Mouse (Mus musculus) spleen, adult 2 months (tissue): ENCODE measurements around the gene Eps8l2. TPM values are rescaled to one million over a fixed set of nuclear protein-coding genes. Genes with fewer than 3 reads are reported as not detected.

ENCODE experiments used
- DNase-seq, 2 experiments: peaks; one replicate each; pipeline versions ENCODE4 v3.0.0 to v3.0.0-alpha.2; 2012 to 2021; ENCODE audit warnings: low spot score in 2 of 2, low read depth in 1 of 2
- H3K27ac ChIP-seq: fragments of 200-500 bp; 2 replicates; pipeline ENCODE4 v1.5.1; 2012; ENCODE audit warnings: low read length, inconsistent platforms; ENCODE audit not compliant: insufficient read depth
- H3K27me3 ChIP-seq: fragments of 200-500 bp; 2 replicates; pipeline ENCODE4 v1.6.1; 2012; ENCODE audit warnings: mild to moderate bottlenecking, moderate library complexity, low read length, inconsistent platforms; ENCODE audit not compliant: control insufficient read depth, insufficient read depth
- H3K36me3 ChIP-seq: fragments of 200-500 bp; 2 replicates; pipeline ENCODE4 v1.6.1; 2012; ENCODE audit warnings: mild to moderate bottlenecking, low read length, inconsistent platforms; ENCODE audit not compliant: control insufficient read depth, insufficient read depth
- H3K4me1 ChIP-seq: fragments of 200-500 bp; 2 replicates; pipeline ENCODE4 v1.6.1; 2011; ENCODE audit warnings: inconsistent platforms; ENCODE audit not compliant: control insufficient read depth, insufficient read depth, insufficient read length
- H3K4me3 ChIP-seq: fragments of 200-500 bp; 2 replicates; pipeline ENCODE4 v1.5.1; 2011; ENCODE audit warnings: mild to moderate bottlenecking, inconsistent platforms; ENCODE audit not compliant: insufficient read depth, insufficient read length; ENCODE audit errors: extremely low read depth
- CTCF ChIP-seq: fragments of 200-500 bp; IDR thresholded peaks from 2 replicates; pipeline ENCODE4 v1.5.1; 2011; ENCODE audit warnings: mild to moderate bottlenecking, inconsistent platforms; ENCODE audit not compliant: insufficient read depth, insufficient read length, insufficient replicate concordance; ENCODE audit errors: extremely low read depth
- POLR2A ChIP-seq: fragments of 200-500 bp; IDR thresholded peaks from 2 replicates; pipeline ENCODE4 v1.6.1; 2011; ENCODE audit warnings: low read depth, low read length, inconsistent platforms
- WGBS: fragments of 180-500 bp; shearing (Covaris S2); methylation state at CpG from one replicate; pipeline ENCODE4 v1.1.7; 2018; 5-methylcytosine and 5-hydroxymethylcytosine counted together
- polyA plus RNA-seq: library from polyadenylated mRNA; depleted of rRNA; stranded (reverse); fragments of >200 nt; gene quantifications from 2 replicates; pipeline ENCODE4 v1.2.3, GENCODE M21; 2012; rRNA removed

Gene Eps8l2
- polyA plus RNA-seq, 1 experiment = 2.5 TPM

GRCm38 (mm10) chr7:141408833-141409232 lies 70.2 kb downstream of the Eps8l2 start:
- peak; percentile 96 for TF ChIP-seq CTCF
- TF ChIP-seq POLR2A = no peak
- DNase-seq = peak; percentile 44 to 81
- Histone ChIP-seq H3K36me3 (peaks cover 7% of the 10 kb centered on the region), H3K27ac (no peak overlapping the region), H3K4me3 (no peak overlapping the region), H3K27me3 (no peaks in the 10 kb centered on the region), H3K4me1 (peaks cover 4% of the 10 kb centered on the region; the same call in 1 of the 2 replicates)
- 17% methylated on average over 11 of the region's 11 CpGs for WGBS

DNA sequence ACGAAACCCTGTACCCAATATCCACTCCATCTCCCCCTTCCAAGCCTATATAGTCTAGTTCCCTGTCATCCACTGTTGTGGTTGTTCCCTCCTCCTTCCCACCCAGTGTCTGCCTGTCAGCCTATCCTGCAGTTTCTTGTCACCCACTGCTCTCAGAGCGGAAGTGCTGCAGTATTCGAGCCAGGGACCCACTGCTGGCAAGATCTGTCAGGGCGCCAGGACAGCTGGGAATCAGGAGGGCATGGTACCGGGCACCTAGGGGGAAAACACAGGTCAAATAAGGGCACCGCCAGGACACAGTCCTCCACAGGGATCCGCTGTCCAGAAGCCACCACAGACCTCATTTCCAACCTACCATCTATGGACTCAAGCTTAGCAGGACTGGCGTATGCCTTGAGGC lies 72.0 kb downstream of the Eps8l2 start:
- H3K36me3 ChIP-seq = peaks cover 7% of the 10 kb centered on the region
- H3K4me3 ChIP-seq = no peak overlapping the region
- H3K27me3 ChIP-seq = no peaks in the 10 kb centered on the region
- DNase-seq = no peak
- TF ChIP-seq CTCF (no peak), POLR2A (no peak)
- 89% methylated on average over 8 of the region's 8 CpGs for WGBS
- no peak overlapping the region for H3K27ac ChIP-seq
- H3K4me1 ChIP-seq = peaks cover 10% of the 10 kb centered on the region; the same call in 1 of the 2 replicates

DNA sequence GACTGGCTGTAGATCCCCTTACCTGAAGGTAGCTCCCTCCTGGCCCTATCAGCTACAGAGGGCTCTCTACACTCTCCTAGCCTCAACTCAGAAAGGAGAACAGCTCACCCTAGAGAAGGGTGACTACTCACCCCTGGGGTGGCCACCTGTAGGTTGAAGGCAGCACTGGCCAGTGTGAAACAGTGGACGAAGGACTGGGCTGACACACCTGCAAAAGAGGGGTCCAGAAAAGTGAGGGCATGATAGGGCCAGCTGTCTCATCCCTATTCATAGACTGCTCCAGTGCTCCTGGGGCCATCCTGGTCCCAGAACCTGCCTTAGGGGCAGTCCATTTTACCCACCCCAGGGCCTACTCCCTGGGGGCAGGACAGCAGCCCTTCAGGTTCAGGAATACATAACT lies 73.0 kb downstream of the Eps8l2 start:
- DNase-seq = no peak
- Histone ChIP-seq H3K4me1 (peaks cover 10% of the 10 kb centered on the region; the same call in 1 of the 2 replicates), H3K4me3 (no peak overlapping the region), H3K27me3 (no peaks in the 10 kb centered on the region), H3K27ac (no peak overlapping the region), H3K36me3 (peaks cover 7% of the 10 kb centered on the region)
- 85% methylated on average over 1 of the region's 1 CpGs for WGBS
- TF ChIP-seq CTCF = no peak
- TF ChIP-seq POLR2A = no peak

Other genes with a start within 250 kb of the Eps8l2 start
- 35.8 and 45.5 TPM in 2 replicates for gene Sigirr, start 238.3 kb upstream of the Eps8l2 start, polyA plus RNA-seq
- gene Ano9, start 221.1 kb upstream of the Eps8l2 start, polyA plus RNA-seq = 0.02 and 0.23 TPM in 2 replicates
- 26.8 and 27.0 TPM in 2 replicates for gene Ptdss2, start 216.5 kb upstream of the Eps8l2 start, polyA plus RNA-seq
- gene Rnh1, start 166.0 kb upstream of the Eps8l2 start, polyA plus RNA-seq = 90.8 and 113 TPM in 2 replicates
- 29.0 and 33.2 TPM in 2 replicates for gene Hras, start 144.9 kb upstream of the Eps8l2 start, polyA plus RNA-seq
- 5.2 and 5.5 TPM in 2 replicates for gene Lrrc56, start 144.7 kb upstream of the Eps8l2 start, polyA plus RNA-seq
- gene Lmntd2, start 124.8 kb upstream of the Eps8l2 start, polyA plus RNA-seq = 6.8 and 7.4 TPM in 2 replicates
- gene Rassf7, start 123.0 kb upstream of the Eps8l2 start, polyA plus RNA-seq = 13.0 and 18.4 TPM in 2 replicates
- 29.3 and 31.4 TPM in 2 replicates for gene Phrf1, start 110.1 kb upstream of the Eps8l2 start, polyA plus RNA-seq
- gene Irf7, start 72.4 kb upstream of the Eps8l2 start, polyA plus RNA-seq = 105 and 160 TPM in 2 replicates
- gene Cdhr5, start 62.1 kb upstream of the Eps8l2 start, polyA plus RNA-seq = 0.14 and 0.15 TPM in 2 replicates
- 1.6 and 4.5 TPM in 2 replicates for gene Sct, start 59.7 kb upstream of the Eps8l2 start, polyA plus RNA-seq
- gene Drd4, start 46.9 kb upstream of the Eps8l2 start, polyA plus RNA-seq = 0.09 and 0.22 TPM in 2 replicates
- 15.3 and 15.9 TPM in 2 replicates for gene Deaf1, start 11.2 kb upstream of the Eps8l2 start, polyA plus RNA-seq
- gene Tmem80, start 11.1 kb upstream of the Eps8l2 start, polyA plus RNA-seq = 32.4 and 37.0 TPM in 2 replicates
- gene Taldo1, start 53.3 kb downstream of the Eps8l2 start, polyA plus RNA-seq = 155 and 184 TPM in 2 replicates
- gene Gatd1, start 75.3 kb downstream of the Eps8l2 start, polyA plus RNA-seq = 56.7 and 72.5 TPM in 2 replicates
- gene Cend1, start 90.6 kb downstream of the Eps8l2 start, polyA plus RNA-seq = 0.08 and 0.11 TPM in 2 replicates
- 66.2 and 89.4 TPM in 2 replicates for gene Slc25a22, start 99.0 kb downstream of the Eps8l2 start, polyA plus RNA-seq
- gene Pidd1, start 105.1 kb downstream of the Eps8l2 start, polyA plus RNA-seq = 20.4 and 31.0 TPM in 2 replicates
- 645 and 662 TPM in 2 replicates for gene Rplp2, start 108.5 kb downstream of the Eps8l2 start, polyA plus RNA-seq
- gene Pnpla2, start 116.3 kb downstream of the Eps8l2 start, polyA plus RNA-seq = 87.3 and 106 TPM in 2 replicates
- 14.4 and 17.7 TPM in 2 replicates for gene Cracr2b, start 122.2 kb downstream of the Eps8l2 start, polyA plus RNA-seq
- gene Cd151, start 128.5 kb downstream of the Eps8l2 start, polyA plus RNA-seq = 89.5 and 114 TPM in 2 replicates
- 20.5 and 23.5 TPM in 2 replicates for gene Polr2l, start 136.3 kb downstream of the Eps8l2 start, polyA plus RNA-seq
- 97.6 and 109 TPM in 2 replicates for gene Tspan4, start 136.4 kb downstream of the Eps8l2 start, polyA plus RNA-seq
- gene Chid1, start 201.0 kb downstream of the Eps8l2 start, polyA plus RNA-seq = 13.8 and 14.6 TPM in 2 replicates
- 26.3 and 28.9 TPM in 2 replicates for gene Ap2a2, start 223.3 kb downstream of the Eps8l2 start, polyA plus RNA-seq